ENCODE assay signal across 8 mouse cellular contexts in the genomic region with DNA sequence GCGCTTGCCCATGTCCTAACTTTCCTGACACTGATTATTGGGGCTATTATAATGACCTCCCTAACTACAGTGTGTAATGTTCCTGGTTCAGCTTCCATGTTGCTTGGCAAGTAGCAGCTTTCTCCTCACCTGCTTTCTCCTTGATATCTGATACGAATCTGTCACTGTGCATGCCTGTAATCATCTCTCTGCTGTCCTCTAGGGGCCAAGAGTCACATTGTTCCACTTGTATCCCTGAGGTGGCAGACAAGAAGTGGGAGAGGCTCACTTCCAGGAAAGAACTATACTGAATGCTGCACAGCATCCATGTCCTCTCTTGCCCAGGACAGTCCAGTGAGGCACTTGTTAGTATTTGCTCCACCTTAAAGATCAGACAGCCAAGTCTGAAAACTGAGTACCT.
DNase-seq lines count a peak whose midpoint lies in the region; ATAC-seq and TF ChIP-seq lines count a peak whose summit lies in the region.

No protein-coding gene starts in this region.

- 0 out of 2 replicates have a peak, but pooled peaks have one; percentile 25 for ATAC-seq in kidney, embryonic 15.5 days (replicated peaks; ENCODE audit: low FRiP score)

- H3K4me2 ChIP-seq in kidney, embryonic 15.5 days: no peak overlapping the region

- 50% methylated on average over 2 of the region's 2 CpGs for WGBS in kidney, embryonic 15.5 days

- H3K4me3 ChIP-seq in kidney, embryonic 15.5 days (replicated peaks): no peak overlapping the region
- no peak overlapping the region for H3K4me3 ChIP-seq in E14TG2a.4 (replicated peaks; ENCODE audit: low read length)

- no peaks in the 10 kb centered on the region for H3K9me3 ChIP-seq in kidney, embryonic 15.5 days (replicated peaks)
- no peaks in the 10 kb centered on the region for H3K9me3 ChIP-seq in E14TG2a.4 (ENCODE audit: low read length)

- DNase-seq in kidney, adult 18-20 months: no peak
- peak; percentile 5 to 6 for DNase-seq in cerebellum, adult 18-20 months
- peak; percentile 24 for DNase-seq in layer of hippocampus, adult 11-12 months (ENCODE audit: low spot score)
- DNase-seq in retina, adult 2 months (ENCODE audit: low read depth, low spot score): peak; percentile 8
- DNase-seq in testis, postnatal 10 days (ENCODE audit: low spot score): no peak
- no peak for DNase-seq in heart, adult 18-20 months

- H3K9ac ChIP-seq in kidney, embryonic 15.5 days: no peak overlapping the region

- no peaks in the 10 kb centered on the region for H3K36me3 ChIP-seq in kidney, embryonic 15.5 days
- no peaks in the 10 kb centered on the region for H3K36me3 ChIP-seq in E14TG2a.4 (ENCODE audit: insufficient read depth, low read length)

- no peaks in the 10 kb centered on the region for H3K4me1 ChIP-seq in kidney, embryonic 15.5 days
- H3K4me1 ChIP-seq in E14TG2a.4 (replicated peaks; ENCODE audit: low read depth, low read length): peaks cover 29% of the 10 kb centered on the region

- TF ChIP-seq CTCF in E14TG2a.4 (conservative IDR thresholded peaks at IDR 0.05; ENCODE audit: low read length): peak; percentile 67

- H3K27me3 ChIP-seq in kidney, embryonic 15.5 days: no peaks in the 10 kb centered on the region
- 0 out of 2 replicates have a peak, but pooled peaks cover 4% of the 10 kb centered on the region for H3K27me3 ChIP-seq in E14TG2a.4 (ENCODE audit: insufficient read depth, low read length)

- no peak overlapping the region for H3K27ac ChIP-seq in kidney, embryonic 15.5 days

Comparison
In these comparisons a context has a peak if more than half of its experiments do, and no peak if none do; other contexts are left out.
1. DNase-seq: peak in cerebellum, adult 18-20 months (2 of 2), layer of hippocampus, adult 11-12 months (single experiment) and retina, adult 2 months (single experiment); none in kidney, adult 18-20 months (single experiment), testis, postnatal 10 days (single experiment) and heart, adult 18-20 months (0 of 2).